Comparison of ENCODE assay signal across 14 mouse cellular contexts in genomic region chr9:29771071-29771785, GRCm38 (mm10).
DNase-seq lines count a peak whose midpoint lies in the region; ATAC-seq lines count a peak whose summit lies in the region.
"Had no signal": no experiment of that assay in that cellular context is flagged by ENCODE, and none has a peak within 500 bp of the region (broad histone marks: within the 10 kb centered on the region; RNA-seq: fewer than 3 reads in every experiment).

No protein-coding gene starts in this region.

- DNase-seq in heart, postnatal 10 days, result no peak
- DNase-seq in liver, embryonic 11.5 days (ENCODE audit: low spot score), result no peak
- DNase-seq in liver, result no peak
- DNase-seq in right cerebral cortex, postnatal 14 days, result no peak
- DNase-seq: cerebellum, postnatal 10 days; kidney, adult 8-10 months; lung, postnatal 14 days; thymus, postnatal 36 days had no signal

- no peak for ATAC-seq in heart, embryonic 15.5 days (replicated peaks; ENCODE audit: insufficient number of reproducible peaks, insufficient read depth, low FRiP score, low read depth)
- no peak for ATAC-seq in liver, embryonic 11.5 days (replicated peaks; ENCODE audit: low FRiP score)
- no peak for ATAC-seq in hindbrain, embryonic 13.5 days (ENCODE audit: low FRiP score)
- ATAC-seq in midbrain, embryonic 16.5 days, result no peak
- no peak for ATAC-seq in forebrain, embryonic 15.5 days (replicated peaks)
- ATAC-seq: CD4-positive, CD25-positive, alpha-beta regulatory T cell, adult 4 months had no signal

- no peak overlapping the region for H3K27ac ChIP-seq in heart, embryonic 15.5 days
- H3K27ac ChIP-seq in liver, embryonic 11.5 days (ENCODE audit: low read depth, low read length), result no peak overlapping the region
- H3K27ac ChIP-seq in hindbrain, embryonic 13.5 days, result peak overlapping the region; percentile 69
- 0 out of 2 replicates have a peak overlapping the region, but pooled peaks have one; percentile 2 for H3K27ac ChIP-seq in midbrain, embryonic 16.5 days (ENCODE audit: low read length)
- H3K27ac ChIP-seq in forebrain, embryonic 15.5 days (replicated peaks), result no peak overlapping the region
- H3K27ac ChIP-seq: forebrain, embryonic 10.5 days had no signal

- H3K4me2 ChIP-seq in heart, embryonic 15.5 days, result peak overlapping the region; percentile 27; the same call in 1 of the 2 replicates
- H3K4me2 ChIP-seq in liver, embryonic 11.5 days, result peak overlapping the region; percentile 5; the same call in 1 of the 2 replicates
- H3K4me2 ChIP-seq in hindbrain, embryonic 13.5 days, result peak overlapping the region; percentile 9; the same call in 1 of the 2 replicates
- H3K4me2 ChIP-seq in midbrain, embryonic 16.5 days (ENCODE audit: low read length), result no peak overlapping the region
- H3K4me2 ChIP-seq in forebrain, embryonic 15.5 days (replicated peaks), result no peak overlapping the region

- no peak overlapping the region for H3K9ac ChIP-seq in heart, embryonic 15.5 days
- H3K9ac ChIP-seq in liver, embryonic 11.5 days (ENCODE audit: low read depth, low read length), result no peak overlapping the region
- H3K9ac ChIP-seq in hindbrain, embryonic 13.5 days, result no peak overlapping the region
- H3K9ac ChIP-seq in midbrain, embryonic 16.5 days (ENCODE audit: low read depth, low read length), result no peak overlapping the region
- H3K9ac ChIP-seq in forebrain, embryonic 15.5 days (replicated peaks), result no peak overlapping the region

- no peaks in the 10 kb centered on the region for H3K36me3 ChIP-seq in heart, embryonic 15.5 days
- H3K36me3 ChIP-seq in liver, embryonic 11.5 days (ENCODE audit: control insufficient read depth, insufficient read depth, low read length), result no peaks in the 10 kb centered on the region
- no peaks in the 10 kb centered on the region for H3K36me3 ChIP-seq in hindbrain, embryonic 13.5 days
- H3K36me3 ChIP-seq in midbrain, embryonic 16.5 days (ENCODE audit: control insufficient read depth, insufficient read depth, low read length), result no peaks in the 10 kb centered on the region
- no peaks in the 10 kb centered on the region for H3K36me3 ChIP-seq in forebrain, embryonic 15.5 days
- H3K36me3 ChIP-seq: forebrain, embryonic 10.5 days had no signal

- no peaks in the 10 kb centered on the region for H3K27me3 ChIP-seq in heart, embryonic 15.5 days
- no peaks in the 10 kb centered on the region for H3K27me3 ChIP-seq in liver, embryonic 11.5 days (replicated peaks; ENCODE audit: control insufficient read depth, insufficient read depth, low read length)
- H3K27me3 ChIP-seq in hindbrain, embryonic 13.5 days, result no peaks in the 10 kb centered on the region
- no peaks in the 10 kb centered on the region for H3K27me3 ChIP-seq in midbrain, embryonic 16.5 days (ENCODE audit: control insufficient read depth, insufficient read depth, low read depth, low read length)
- H3K27me3 ChIP-seq in forebrain, embryonic 15.5 days, result no peaks in the 10 kb centered on the region

- intact Hi-C loops in heart, postnatal 10 days (cut with DNase I), result no loop called here

- H3K4me3 ChIP-seq in heart, embryonic 15.5 days, result no peak overlapping the region
- no peak overlapping the region for H3K4me3 ChIP-seq in liver, embryonic 11.5 days (ENCODE audit: low read depth, low read length)
- H3K4me3 ChIP-seq in hindbrain, embryonic 13.5 days, result no peak overlapping the region
- no peak overlapping the region for H3K4me3 ChIP-seq in midbrain, embryonic 16.5 days (ENCODE audit: low read depth, low read length)
- H3K4me3 ChIP-seq in forebrain, embryonic 15.5 days, result no peak overlapping the region
- H3K4me3 ChIP-seq: forebrain, embryonic 10.5 days had no signal

- H3K9me3 ChIP-seq in heart, embryonic 15.5 days (replicated peaks), result no peaks in the 10 kb centered on the region
- no peaks in the 10 kb centered on the region for H3K9me3 ChIP-seq in liver, embryonic 11.5 days (ENCODE audit: control insufficient read depth, low read length)
- no peaks in the 10 kb centered on the region for H3K9me3 ChIP-seq in hindbrain, embryonic 13.5 days
- H3K9me3 ChIP-seq in midbrain, embryonic 16.5 days (replicated peaks; ENCODE audit: control insufficient read depth, low read length, poor library complexity, severe bottlenecking), result no peaks in the 10 kb centered on the region
- no peaks in the 10 kb centered on the region for H3K9me3 ChIP-seq in forebrain, embryonic 15.5 days
- H3K9me3 ChIP-seq: forebrain, embryonic 10.5 days had no signal

- peaks cover 8% of the 10 kb centered on the region; the same call in 1 of the 2 replicates for H3K4me1 ChIP-seq in heart, embryonic 15.5 days (replicated peaks)
- H3K4me1 ChIP-seq in liver, embryonic 11.5 days (replicated peaks; ENCODE audit: control insufficient read depth, insufficient read depth, low read length), result no peaks in the 10 kb centered on the region
- H3K4me1 ChIP-seq in hindbrain, embryonic 13.5 days (replicated peaks), result peaks cover 45% of the 10 kb centered on the region
- H3K4me1 ChIP-seq in midbrain, embryonic 16.5 days (ENCODE audit: control insufficient read depth, insufficient read depth, low read length), result peaks cover 20% of the 10 kb centered on the region; the same call in 1 of the 2 replicates
- peaks cover 19% of the 10 kb centered on the region for H3K4me1 ChIP-seq in forebrain, embryonic 15.5 days

- WGBS in heart, embryonic 15.5 days, result 47% methylated on average over 23 of the region's 23 CpGs
- WGBS in liver, embryonic 11.5 days, result 46% methylated on average over 23 of the region's 23 CpGs
- 55% methylated on average over 23 of the region's 23 CpGs for WGBS in hindbrain, embryonic 13.5 days
- 62% methylated on average over 23 of the region's 23 CpGs for WGBS in midbrain, embryonic 16.5 days
- WGBS in forebrain, embryonic 15.5 days, result 88% methylated on average over 23 of the region's 23 CpGs

Comparison
In these comparisons a context has a peak if more than half of its experiments do, and no peak if none do; other contexts are left out.
1. H3K27ac ChIP-seq: peak in hindbrain, embryonic 13.5 days (single experiment) and midbrain, embryonic 16.5 days (single experiment); none in heart, embryonic 15.5 days (single experiment), liver, embryonic 11.5 days (single experiment) and forebrain, embryonic 15.5 days (single experiment).
2. H3K4me2 ChIP-seq: peak in heart, embryonic 15.5 days (single experiment), liver, embryonic 11.5 days (single experiment) and hindbrain, embryonic 13.5 days (single experiment); none in midbrain, embryonic 16.5 days (single experiment) and forebrain, embryonic 15.5 days (single experiment).